Mouse (Mus musculus): Measurements from ENCODE around the gene Cacna1h.

DNA sequence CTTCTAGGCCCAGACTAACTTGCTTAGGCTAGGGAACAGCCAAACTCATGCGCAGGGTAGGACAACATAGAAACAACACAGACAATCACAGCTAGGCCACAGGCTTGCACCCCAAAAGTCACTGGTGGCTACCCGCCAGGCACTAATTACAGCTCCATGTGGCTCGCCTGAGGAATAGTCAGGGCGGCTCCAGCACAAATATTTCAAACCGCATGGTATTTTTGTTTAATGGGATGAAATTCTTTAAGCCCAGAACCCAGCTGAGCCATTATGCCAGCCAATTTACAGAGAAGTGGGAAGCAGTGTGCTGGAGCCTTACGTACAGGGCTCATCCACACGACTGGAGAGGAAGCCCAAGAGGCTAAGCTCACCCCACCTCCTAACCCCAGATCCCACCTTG, 24.0 kb downstream of the Cacna1h start:
- TF ChIP-seq CTCF (IDR thresholded peaks at IDR 0.05; ENCODE audit: low read depth) (no peak), EP300 (IDR thresholded peaks at IDR 0.05; ENCODE audit: low read depth) (no peak)

All from liver, postnatal 0 days (tissue).